Mouse (Mus musculus): ENCODE results near the gene Batf. TPM values are rescaled to one million over a fixed set of nuclear protein-coding genes. Genes with fewer than 3 reads are reported as not detected.

Gene Batf
- polyA plus RNA-seq, 1 experiment from 2014 or later = 1.3 TPM

GRCm38 (mm10) chr12:85670080-85670479, 16.4 kb upstream of the Batf start:
- Histone ChIP-seq H3K27me3 (ENCODE audit: control insufficient read depth, insufficient read depth, low read length) (no peaks in the 10 kb centered on the region), H3K4me1 (replicated peaks; ENCODE audit: control insufficient read depth, insufficient read depth, low read length) (no peaks in the 10 kb centered on the region), H3K4me2 (ENCODE audit: low read depth, low read length, severe bottlenecking) (no peak overlapping the region), H3K9me3 (ENCODE audit: control insufficient read depth, low read length) (no peaks in the 10 kb centered on the region), H3K9ac (ENCODE audit: low read length) (no peak overlapping the region), H3K36me3 (ENCODE audit: control insufficient read depth, insufficient read depth, low read length) (no peaks in the 10 kb centered on the region), H3K27ac (ENCODE audit: low read depth, low read length) (no peak overlapping the region), H3K4me3 (ENCODE audit: low read depth, low read length) (no peak overlapping the region)
- DNase-seq (ENCODE audit: low spot score) (no peak), ATAC-seq (replicated peaks; ENCODE audit: low FRiP score) (no peak)
- WGBS = 80% methylated on average over 3 of the region's 3 CpGs

DNA sequence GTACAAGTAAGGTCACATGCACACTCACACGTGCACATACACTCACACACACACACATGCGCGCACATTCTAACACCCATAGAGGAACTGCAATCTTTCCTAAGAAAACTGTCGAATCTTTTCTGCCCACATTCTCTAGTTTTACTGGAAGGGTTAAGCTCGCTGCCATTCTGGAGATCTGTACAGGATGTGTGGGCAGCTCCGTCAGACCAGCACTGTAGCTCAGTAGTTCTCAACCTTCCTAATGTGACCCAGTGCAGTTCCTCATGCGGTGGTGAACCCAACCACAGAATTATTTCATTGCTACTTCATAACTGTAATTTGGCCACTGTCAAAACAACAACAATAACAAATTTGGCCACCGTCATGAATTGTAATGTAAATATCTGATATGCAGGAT, 12.6 kb upstream of the Batf start:
- Histone ChIP-seq H3K9ac (ENCODE audit: low read length) (no peak overlapping the region), H3K4me3 (ENCODE audit: low read depth, low read length) (no peak overlapping the region), H3K27ac (ENCODE audit: low read depth, low read length) (no peak overlapping the region), H3K36me3 (ENCODE audit: control insufficient read depth, insufficient read depth, low read length) (no peaks in the 10 kb centered on the region), H3K27me3 (ENCODE audit: control insufficient read depth, insufficient read depth, low read length) (no peaks in the 10 kb centered on the region), H3K4me1 (replicated peaks; ENCODE audit: control insufficient read depth, insufficient read depth, low read length) (no peaks in the 10 kb centered on the region), H3K4me2 (ENCODE audit: low read depth, low read length, severe bottlenecking) (no peak overlapping the region), H3K9me3 (ENCODE audit: control insufficient read depth, low read length) (no peaks in the 10 kb centered on the region)
- WGBS = 95% methylated on average over 8 of the region's 8 CpGs
- ATAC-seq (replicated peaks; ENCODE audit: low FRiP score) = no peak
- DNase-seq (ENCODE audit: low spot score) = no peak

GRCm38 (mm10) chr12:85679117-85679516, 7.4 kb upstream of the Batf start:
- no peak overlapping the region for H3K4me2 ChIP-seq (ENCODE audit: low read depth, low read length, severe bottlenecking)
- 87% methylated on average over 5 of the region's 5 CpGs for WGBS
- ATAC-seq (replicated peaks; ENCODE audit: low FRiP score) = no peak

GRCm38 (mm10) chr12:85679808-85680207, 6.7 kb upstream of the Batf start:
- no peaks in the 10 kb centered on the region for H3K4me1 ChIP-seq (replicated peaks; ENCODE audit: control insufficient read depth, insufficient read depth, low read length)
- DNase-seq (ENCODE audit: low spot score) (no peak), ATAC-seq (replicated peaks; ENCODE audit: low FRiP score) (no peak)
- H3K9me3 ChIP-seq (ENCODE audit: control insufficient read depth, low read length) = no peaks in the 10 kb centered on the region
- H3K9ac ChIP-seq (ENCODE audit: low read length) = no peak overlapping the region
- H3K27me3 ChIP-seq (ENCODE audit: control insufficient read depth, insufficient read depth, low read length) = no peaks in the 10 kb centered on the region
- H3K27ac ChIP-seq (ENCODE audit: low read depth, low read length) = no peak overlapping the region
- H3K36me3 ChIP-seq (ENCODE audit: control insufficient read depth, insufficient read depth, low read length) = no peaks in the 10 kb centered on the region
- H3K4me3 ChIP-seq (ENCODE audit: low read depth, low read length) = no peak overlapping the region
- no peak overlapping the region for H3K4me2 ChIP-seq (ENCODE audit: low read depth, low read length, severe bottlenecking)
- WGBS = 47% methylated on average over 2 of the region's 2 CpGs

More at GRCm38 (mm10) chr12:85679117-85679516, 7.4 kb upstream of the Batf start:
- no peaks in the 10 kb centered on the region for H3K36me3 ChIP-seq (ENCODE audit: control insufficient read depth, insufficient read depth, low read length)
- H3K4me3 ChIP-seq (ENCODE audit: low read depth, low read length) = no peak overlapping the region
- H3K27ac ChIP-seq (ENCODE audit: low read depth, low read length) = no peak overlapping the region
- no peaks in the 10 kb centered on the region for H3K27me3 ChIP-seq (ENCODE audit: control insufficient read depth, insufficient read depth, low read length)
- no peak overlapping the region for H3K9ac ChIP-seq (ENCODE audit: low read length)
- H3K4me1 ChIP-seq (replicated peaks; ENCODE audit: control insufficient read depth, insufficient read depth, low read length) = no peaks in the 10 kb centered on the region
- DNase-seq (ENCODE audit: low spot score) = no peak
- no peaks in the 10 kb centered on the region for H3K9me3 ChIP-seq (ENCODE audit: control insufficient read depth, low read length)

DNA sequence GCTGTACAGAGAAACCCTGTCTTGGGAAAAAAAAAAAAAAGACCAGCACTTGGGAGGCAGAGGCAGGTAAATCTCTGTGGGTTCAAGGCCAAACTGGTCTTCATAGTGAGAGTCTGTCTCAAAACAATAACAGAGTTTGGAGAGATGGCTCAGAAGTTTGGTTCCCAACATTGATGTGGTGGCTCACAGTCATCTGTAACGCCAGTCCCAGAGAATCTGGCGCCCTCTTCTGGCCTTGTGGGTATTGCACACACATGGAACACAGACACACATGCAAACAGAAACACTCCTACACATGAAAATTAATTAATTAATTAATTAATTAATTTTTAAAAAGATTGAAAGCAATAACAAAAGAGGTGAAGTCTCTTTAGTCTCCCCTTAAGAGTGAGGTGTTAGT, 4.1 kb upstream of the Batf start:
- H3K4me3 ChIP-seq (ENCODE audit: low read depth, low read length) = no peak overlapping the region
- H3K27ac ChIP-seq (ENCODE audit: low read depth, low read length) = no peak overlapping the region
- H3K27me3 ChIP-seq (ENCODE audit: control insufficient read depth, insufficient read depth, low read length) = no peaks in the 10 kb centered on the region
- H3K4me2 ChIP-seq (ENCODE audit: low read depth, low read length, severe bottlenecking) = no peak overlapping the region
- no peaks in the 10 kb centered on the region for H3K36me3 ChIP-seq (ENCODE audit: control insufficient read depth, insufficient read depth, low read length)
- no peaks in the 10 kb centered on the region for H3K4me1 ChIP-seq (replicated peaks; ENCODE audit: control insufficient read depth, insufficient read depth, low read length)
- no peaks in the 10 kb centered on the region for H3K9me3 ChIP-seq (ENCODE audit: control insufficient read depth, low read length)
- DNase-seq (ENCODE audit: low spot score) = no peak
- WGBS = 23% methylated on average over 2 of the region's 2 CpGs
- no peak overlapping the region for H3K9ac ChIP-seq (ENCODE audit: low read length)
- no peak for ATAC-seq (replicated peaks; ENCODE audit: low FRiP score)

DNA sequence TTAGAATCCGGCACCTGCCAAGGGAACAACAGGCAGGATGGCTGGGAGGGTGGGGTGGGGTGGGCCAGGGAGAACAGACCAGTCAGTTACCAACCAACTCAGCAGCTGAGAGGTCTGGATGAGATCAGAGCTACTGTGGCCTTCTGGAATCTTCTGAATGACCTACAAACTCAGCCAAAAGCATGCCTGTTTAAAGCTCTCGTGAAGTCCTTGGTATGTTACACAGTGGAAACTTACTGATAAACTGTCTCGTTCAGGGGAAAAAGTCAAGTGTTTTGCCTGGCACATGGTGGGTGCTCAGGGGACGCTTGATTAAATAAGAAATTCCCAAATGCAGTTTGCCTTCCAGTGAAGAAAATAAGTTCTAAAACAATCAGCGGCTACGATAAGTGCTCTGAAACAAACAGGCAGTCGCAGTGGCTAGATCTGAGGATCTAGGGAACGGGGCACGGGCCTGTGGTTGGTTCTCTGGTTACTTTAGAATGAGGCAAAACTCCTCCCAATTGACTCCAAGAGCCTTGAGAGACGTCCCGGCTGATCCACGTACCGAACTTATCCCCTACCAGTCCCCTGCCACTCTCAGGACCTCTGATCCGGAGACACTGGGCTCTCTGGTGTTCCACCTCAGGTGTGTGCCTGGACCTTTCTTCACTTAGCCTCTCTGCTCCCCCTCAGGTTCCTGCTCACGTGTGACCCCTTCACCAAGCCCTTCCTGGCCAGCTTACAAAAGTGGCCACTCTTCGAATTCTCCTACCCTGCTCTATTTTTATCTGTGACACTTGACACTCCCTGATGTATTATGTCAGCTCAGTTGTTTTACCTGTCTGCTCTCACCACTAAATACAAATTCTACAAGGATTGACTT, 1.8 kb upstream of the Batf start:
- Histone ChIP-seq H3K27me3 (ENCODE audit: control insufficient read depth, insufficient read depth, low read length) (no peaks in the 10 kb centered on the region), H3K27ac (ENCODE audit: low read depth, low read length) (no peak overlapping the region), H3K9me3 (ENCODE audit: control insufficient read depth, low read length) (no peaks in the 10 kb centered on the region), H3K4me1 (replicated peaks; ENCODE audit: control insufficient read depth, insufficient read depth, low read length) (no peaks in the 10 kb centered on the region), H3K36me3 (ENCODE audit: control insufficient read depth, insufficient read depth, low read length) (no peaks in the 10 kb centered on the region), H3K9ac (ENCODE audit: low read length) (no peak overlapping the region), H3K4me2 (ENCODE audit: low read depth, low read length, severe bottlenecking) (no peak overlapping the region), H3K4me3 (ENCODE audit: low read depth, low read length) (no peak overlapping the region)
- DNase-seq (ENCODE audit: low spot score) = no peak
- WGBS = 85% methylated on average over 16 of the region's 16 CpGs
- ATAC-seq (replicated peaks; ENCODE audit: low FRiP score) = no peak

- Histone ChIP-seq H3K4me3 (ENCODE audit: low read depth, low read length) (no peak overlapping the region), H3K9me3 (ENCODE audit: control insufficient read depth, low read length) (no peaks in the 10 kb centered on the region), H3K4me1 (replicated peaks; ENCODE audit: control insufficient read depth, insufficient read depth, low read length) (no peaks in the 10 kb centered on the region), H3K27ac (ENCODE audit: low read depth, low read length) (no peak overlapping the region), H3K4me2 (ENCODE audit: low read depth, low read length, severe bottlenecking) (no peak overlapping the region), H3K27me3 (ENCODE audit: control insufficient read depth, insufficient read depth, low read length) (no peaks in the 10 kb centered on the region), H3K36me3 (ENCODE audit: control insufficient read depth, insufficient read depth, low read length) (no peaks in the 10 kb centered on the region), H3K9ac (ENCODE audit: low read length) (no peak overlapping the region)
- 86% methylated on average over 7 of the region's 7 CpGs for WGBS
- no peak for DNase-seq (ENCODE audit: low spot score)
- ATAC-seq (replicated peaks; ENCODE audit: low FRiP score) = no peak
Measured at GRCm38 (mm10) chr12:85687217-85687533, 706 bp downstream of the Batf start.

- H3K36me3 ChIP-seq (ENCODE audit: control insufficient read depth, insufficient read depth, low read length) = no peaks in the 10 kb centered on the region
- no peak overlapping the region for H3K27ac ChIP-seq (ENCODE audit: low read depth, low read length)
- DNase-seq (ENCODE audit: low spot score) = no peak
- H3K27me3 ChIP-seq (ENCODE audit: control insufficient read depth, insufficient read depth, low read length) = no peaks in the 10 kb centered on the region
- no peak overlapping the region for H3K9ac ChIP-seq (ENCODE audit: low read length)
- WGBS = 80% methylated on average over 6 of the region's 6 CpGs
- no peaks in the 10 kb centered on the region for H3K9me3 ChIP-seq (ENCODE audit: control insufficient read depth, low read length)
- H3K4me1 ChIP-seq (replicated peaks; ENCODE audit: control insufficient read depth, insufficient read depth, low read length) = no peaks in the 10 kb centered on the region
- no peak overlapping the region for H3K4me3 ChIP-seq (ENCODE audit: low read depth, low read length)
- H3K4me2 ChIP-seq (ENCODE audit: low read depth, low read length, severe bottlenecking) = no peak overlapping the region
- no peak for ATAC-seq (replicated peaks; ENCODE audit: low FRiP score)
Measured at GRCm38 (mm10) chr12:85687846-85688245, 1.4 kb downstream of the Batf start.

DNA sequence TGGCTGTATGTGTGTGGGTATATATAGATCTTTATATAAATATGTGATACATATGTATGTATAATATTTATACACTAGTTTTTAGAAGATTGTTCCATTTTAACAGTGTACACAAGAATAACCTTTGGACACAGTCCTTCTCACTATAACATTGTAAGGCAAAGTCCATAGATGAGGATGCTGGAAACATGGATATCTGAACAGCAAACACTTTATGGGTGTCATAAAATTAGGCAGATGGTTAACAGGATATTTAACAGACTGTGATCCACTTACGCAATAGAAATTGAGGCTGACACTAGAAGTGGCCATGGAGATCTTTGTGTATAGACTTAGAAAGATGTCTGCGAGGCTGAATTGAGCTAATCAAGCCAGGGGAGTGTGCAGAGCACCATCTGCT, 9.3 kb downstream of the Batf start:
- H3K4me3 ChIP-seq (ENCODE audit: low read depth, low read length) = no peak overlapping the region
- H3K27me3 ChIP-seq (ENCODE audit: control insufficient read depth, insufficient read depth, low read length) = no peaks in the 10 kb centered on the region
- 91% methylated on average over 2 of the region's 2 CpGs for WGBS
- ATAC-seq (replicated peaks; ENCODE audit: low FRiP score) = no peak
- no peaks in the 10 kb centered on the region for H3K9me3 ChIP-seq (ENCODE audit: control insufficient read depth, low read length)
- H3K4me1 ChIP-seq (replicated peaks; ENCODE audit: control insufficient read depth, insufficient read depth, low read length) = no peaks in the 10 kb centered on the region
- H3K36me3 ChIP-seq (ENCODE audit: control insufficient read depth, insufficient read depth, low read length) = no peaks in the 10 kb centered on the region
- no peak overlapping the region for H3K4me2 ChIP-seq (ENCODE audit: low read depth, low read length, severe bottlenecking)
- no peak overlapping the region for H3K27ac ChIP-seq (ENCODE audit: low read depth, low read length)
- no peak for DNase-seq (ENCODE audit: low spot score)
- H3K9ac ChIP-seq (ENCODE audit: low read length) = no peak overlapping the region
